Mouse (Mus musculus) adrenal gland, postnatal 10 days (tissue): Measurements from ENCODE around the gene Gm10130. TPM values are rescaled to one million over a fixed set of nuclear protein-coding genes. Genes with fewer than 3 reads are reported as not detected.
"Not testable (repeated sequence)": the region's sequence is repeated elsewhere in the genome, so short reads cannot be mapped to it uniquely, and the experiment has no call there.

Experiments used
- DNase-seq: peaks from one replicate; pipeline ENCODE4 v3.0.0; 2021; ENCODE audit warnings: mixed read lengths
- long read RNA-seq, 2 experiments: library from polyadenylated mRNA; stranded (forward); transcript quantifications; one replicate each; pipeline ENCODE4 v2.0.0; 2021
- total RNA-seq, 2 experiments: library from RNA; stranded (reverse); gene quantifications; 2 replicates each; pipeline ENCODE4 v1.2.3; 2021

Gm10130 gene
- 1 to 10 TPM; 2.0 to 3.5 TPM for total RNA-seq
- long read RNA-seq, experiment 1, partial matches to known transcripts: 0 of 5 reads
- long read RNA-seq, experiment 1, other reads (novel, unspliced or antisense): 5 of 5 reads
- long read RNA-seq, experiment 2, partial matches to known transcripts: 0 of 4 reads
- long read RNA-seq, experiment 2, other reads (novel, unspliced or antisense): 4 of 4 reads

DNA sequence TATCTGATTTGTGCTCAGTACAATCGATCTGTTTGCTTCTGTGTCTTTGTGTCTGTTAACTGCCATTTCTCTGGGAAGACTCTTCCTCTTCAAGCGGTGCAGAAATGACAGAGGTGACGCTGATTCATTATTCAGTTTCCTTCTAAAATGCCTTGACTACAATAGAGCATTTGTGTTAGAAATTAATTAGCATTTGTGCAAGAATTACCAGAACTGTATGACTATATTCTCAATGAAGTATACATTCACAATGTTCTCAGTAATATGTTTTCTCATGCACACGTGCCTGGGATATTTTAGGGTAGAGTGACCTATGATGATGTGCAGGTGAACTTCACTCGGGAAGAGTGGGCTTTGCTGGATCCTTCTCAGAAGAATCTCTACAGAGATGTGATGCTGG is at the start of gene Gm10130:
Gene Gm10130, plus strand, starts transcription at position 301 of the 400 bp plus-strand sequence.
- no peak for DNase-seq

DNA sequence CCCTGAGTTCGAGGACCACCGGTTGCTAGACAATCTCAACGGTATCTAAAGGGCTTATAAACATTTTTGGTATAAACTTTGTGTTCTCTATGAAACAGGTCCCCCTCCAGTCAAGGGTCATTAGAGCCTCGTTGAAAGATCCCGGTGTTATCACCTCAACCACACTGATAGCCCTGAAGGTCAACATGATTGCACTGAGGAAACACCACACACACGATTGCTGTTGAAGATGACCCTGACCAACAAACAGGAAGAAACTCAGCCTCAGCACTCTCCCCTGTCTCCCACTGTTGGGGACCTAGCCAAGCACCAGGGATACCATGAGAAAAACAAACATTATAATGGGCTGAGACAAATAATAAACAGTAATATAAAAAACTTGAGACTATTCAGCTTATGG is 29.8 kb upstream of the Gm10130 start:
- DNase-seq: no peak

DNA sequence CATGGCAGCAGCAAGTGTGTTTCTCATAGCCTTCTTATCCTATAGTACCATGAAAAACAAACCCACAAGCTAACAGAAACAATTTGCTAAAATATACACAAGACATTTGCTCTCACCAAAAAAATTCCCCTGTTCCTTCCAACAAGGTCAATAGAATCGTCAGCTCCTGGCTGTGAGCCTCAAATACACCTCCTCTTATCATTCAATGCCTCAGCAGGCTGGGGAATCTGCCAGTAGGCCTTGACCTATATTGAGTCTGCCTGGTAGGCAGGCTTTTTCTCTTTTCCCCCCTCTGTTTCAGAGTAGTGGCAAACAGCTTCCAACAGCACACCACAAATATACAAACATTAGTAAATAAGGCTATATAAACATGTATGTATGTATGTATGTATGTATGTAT is 24.4 kb upstream of the Gm10130 start:
- peak; percentile 61 for DNase-seq

- no peak for DNase-seq
These were observed 16.2 kb upstream of the Gm10130 start for GRCm38 (mm10) chr2:150307183-150307773.

DNA sequence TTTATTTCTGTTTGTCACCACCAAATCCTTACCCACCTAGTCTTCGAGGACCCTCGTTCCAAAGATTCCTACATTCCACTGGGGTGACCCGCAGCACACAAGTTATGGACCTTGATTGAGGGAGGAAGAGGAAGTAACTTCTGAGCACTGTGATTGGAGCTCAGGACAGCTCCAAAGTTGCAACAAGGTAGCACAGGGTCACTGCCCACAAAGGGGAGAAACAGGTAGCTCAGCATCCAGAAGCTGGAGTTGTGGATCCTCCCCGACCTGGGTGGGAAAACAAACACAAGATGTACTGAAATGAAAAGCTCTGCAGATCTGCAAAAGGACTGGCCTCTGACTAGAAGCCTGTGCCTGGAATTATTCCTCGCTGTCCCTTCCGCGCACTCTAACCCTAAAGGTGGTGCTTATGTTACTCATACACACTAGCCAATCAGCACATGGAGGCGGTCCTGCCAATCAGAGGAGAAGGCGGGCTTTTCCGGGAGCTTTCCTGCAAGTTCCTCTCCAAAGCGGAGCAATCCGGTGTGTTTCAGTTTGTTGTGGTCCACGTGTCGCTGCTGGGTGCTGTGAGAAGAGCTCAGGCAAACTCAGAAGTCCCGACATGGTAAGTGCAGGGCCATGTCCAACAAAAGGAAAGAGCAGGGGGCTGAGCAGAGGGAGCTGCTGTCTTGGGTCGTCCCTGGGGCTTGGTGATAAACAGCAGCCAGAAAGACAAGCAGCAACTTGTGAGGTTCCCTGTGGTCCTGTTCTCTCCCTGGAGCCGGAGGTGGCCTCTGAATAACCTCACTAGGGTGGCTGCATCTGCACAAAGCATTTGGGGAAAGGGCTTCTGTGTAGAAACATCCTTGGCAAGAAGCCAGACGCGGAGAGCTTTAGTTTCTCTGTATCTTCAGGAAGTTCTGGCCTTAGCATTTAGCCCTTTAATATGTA is 12.3 kb upstream of the Gm10130 start:
- DNase-seq: peak; percentile 95

DNA sequence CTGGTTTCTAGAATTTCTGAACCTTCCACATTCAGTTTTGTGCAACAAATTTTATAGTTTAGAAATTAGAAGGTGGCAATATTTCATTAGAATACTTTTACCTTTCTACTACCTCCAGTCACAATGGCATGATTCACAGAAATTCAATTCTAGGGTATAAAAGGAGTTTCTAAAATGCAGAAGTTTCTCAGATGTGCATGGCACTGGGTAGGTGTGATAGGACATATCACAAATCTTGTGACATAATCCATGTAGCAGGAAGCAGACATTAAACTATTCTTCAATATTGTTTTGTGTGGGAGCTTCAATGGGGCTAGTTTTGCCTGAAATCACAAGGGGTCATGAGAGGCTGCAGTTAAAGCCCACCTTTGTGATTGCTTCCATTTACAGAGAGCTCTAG is 7.4 kb upstream of the Gm10130 start:
- no peak for DNase-seq

- DNase-seq: no peak
These were observed 4.5 kb upstream of the Gm10130 start for GRCm38 (mm10) chr2:150318973-150319372.

- not testable (repeated sequence) for DNase-seq
These were observed 33.6 kb downstream of the Gm10130 start for GRCm38 (mm10) chr2:150357136-150357535.

GRCm38 (mm10) chr2:150362113-150362877 is 38.8 kb downstream of the Gm10130 start, which contains the start of gene 3300002I08Rik:
Gene 3300002I08Rik (minus strand): TSS chr2:150362765.
- DNase-seq: peak; percentile 93

DNA sequence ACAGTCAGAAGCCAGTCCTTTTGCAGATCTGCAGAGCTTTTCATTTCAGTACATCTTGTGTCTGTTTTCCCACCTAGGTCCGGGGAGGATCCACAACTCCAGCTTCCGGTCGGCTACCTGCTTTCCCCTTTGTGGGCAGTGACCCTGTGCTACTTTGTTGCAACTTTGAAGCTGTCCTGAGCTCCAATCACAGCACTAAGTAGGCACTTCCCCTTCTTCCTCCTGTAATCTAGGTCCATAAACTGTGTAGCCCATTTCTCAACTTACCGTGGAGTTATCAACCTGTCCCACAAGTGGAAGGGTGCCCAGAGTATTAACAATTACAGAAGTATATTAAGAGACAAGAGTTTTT is 39.4 kb downstream of the Gm10130 start:
- no peak for DNase-seq

GRCm38 (mm10) chr2:150385553-150386106 is 62.1 kb downstream of the Gm10130 start:
- not testable (repeated sequence) for DNase-seq

DNA sequence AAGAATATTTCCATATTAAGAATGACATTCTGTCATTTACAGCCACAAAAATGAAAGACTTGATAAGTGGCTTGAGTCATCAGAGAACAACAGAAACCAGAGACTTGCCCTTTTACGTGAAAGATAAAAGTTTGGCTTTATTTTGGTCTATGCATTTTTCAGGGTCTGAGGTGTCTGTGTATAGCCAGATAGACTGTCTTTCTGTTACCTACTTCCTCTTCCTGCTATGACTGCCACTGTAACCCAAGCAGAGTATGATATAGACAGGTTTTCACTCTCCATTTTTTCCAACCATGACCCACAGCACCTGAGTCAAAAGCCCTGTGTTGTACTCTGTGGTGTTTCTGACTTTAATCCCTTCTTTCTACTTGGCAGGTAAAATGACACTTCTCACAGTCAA is 66.7 kb downstream of the Gm10130 start:
- no peak for DNase-seq

DNA sequence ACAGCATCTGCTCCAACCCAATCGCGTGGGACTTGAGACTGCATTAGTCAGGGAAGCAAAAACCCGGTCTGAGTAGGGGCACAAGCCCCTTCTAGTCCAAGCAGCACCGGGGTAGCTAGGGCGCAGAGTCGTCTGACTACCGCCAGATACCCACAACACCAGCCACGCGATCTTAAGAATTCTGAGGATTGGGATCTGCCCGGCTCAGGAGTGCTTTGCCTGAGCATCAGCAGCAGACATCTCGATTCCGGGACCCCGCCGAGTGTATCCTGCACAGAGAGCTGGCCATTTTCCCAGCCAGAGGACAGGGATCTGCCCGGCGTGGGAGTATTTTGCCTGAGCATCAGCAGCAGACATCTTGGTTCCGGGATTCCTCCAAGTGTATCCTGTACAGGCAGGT is 88.6 kb downstream of the Gm10130 start:
- DNase-seq: not testable (repeated sequence)

Other genes with a start within 250 kb of the Gm10130 start
- gene Zfp120, start 187.0 kb upstream of the Gm10130 start, total RNA-seq: 1 to 10 TPM; 6.7 to 9.2 TPM
- gene Gm10770, start 144.0 kb upstream of the Gm10130 start, total RNA-seq: not detected
- under 1 TPM; 0.33 to 0.67 TPM for gene Gm14139, start 141.9 kb upstream of the Gm10130 start, total RNA-seq
- 1 to 10 TPM; 5.2 to 8.2 TPM for gene Zfp937, start 105.6 kb upstream of the Gm10130 start, total RNA-seq
- 1 to 10 TPM; 5.6 to 7.7 TPM for gene Gm21994, start 68.1 kb upstream of the Gm10130 start, total RNA-seq
- gene Gm14124, start 66.2 kb upstream of the Gm10130 start, total RNA-seq: under 1 TPM; 0.18 to 0.33 TPM
- gene 3300002I08Rik, start 39.1 kb downstream of the Gm10130 start, total RNA-seq: 1 to 10 TPM; 3.4 to 6.6 TPM
- gene Zfp442, start 127.8 kb downstream of the Gm10130 start, total RNA-seq: 1 to 10 TPM; 3.9 to 6.1 TPM
- 1 to 10 TPM in 1 of 2 experiments, under 1 TPM in 1; 0.78 to 1.1 TPM for gene Zfp345, start 161.4 kb downstream of the Gm10130 start, total RNA-seq
- 1 to 10 TPM in 1 of 2 experiments, under 1 TPM in 1; 0.30 to 1.1 TPM for gene Cst7, start 246.7 kb downstream of the Gm10130 start, total RNA-seq